Mouse (Mus musculus): Measurements from ENCODE around the gene Jakmip3. TPM values are rescaled to one million over a fixed set of nuclear protein-coding genes. Genes with fewer than 3 reads are reported as not detected.

The Jakmip3 gene
- total RNA-seq, 2 experiments from 2014 or later, result not detected

DNA sequence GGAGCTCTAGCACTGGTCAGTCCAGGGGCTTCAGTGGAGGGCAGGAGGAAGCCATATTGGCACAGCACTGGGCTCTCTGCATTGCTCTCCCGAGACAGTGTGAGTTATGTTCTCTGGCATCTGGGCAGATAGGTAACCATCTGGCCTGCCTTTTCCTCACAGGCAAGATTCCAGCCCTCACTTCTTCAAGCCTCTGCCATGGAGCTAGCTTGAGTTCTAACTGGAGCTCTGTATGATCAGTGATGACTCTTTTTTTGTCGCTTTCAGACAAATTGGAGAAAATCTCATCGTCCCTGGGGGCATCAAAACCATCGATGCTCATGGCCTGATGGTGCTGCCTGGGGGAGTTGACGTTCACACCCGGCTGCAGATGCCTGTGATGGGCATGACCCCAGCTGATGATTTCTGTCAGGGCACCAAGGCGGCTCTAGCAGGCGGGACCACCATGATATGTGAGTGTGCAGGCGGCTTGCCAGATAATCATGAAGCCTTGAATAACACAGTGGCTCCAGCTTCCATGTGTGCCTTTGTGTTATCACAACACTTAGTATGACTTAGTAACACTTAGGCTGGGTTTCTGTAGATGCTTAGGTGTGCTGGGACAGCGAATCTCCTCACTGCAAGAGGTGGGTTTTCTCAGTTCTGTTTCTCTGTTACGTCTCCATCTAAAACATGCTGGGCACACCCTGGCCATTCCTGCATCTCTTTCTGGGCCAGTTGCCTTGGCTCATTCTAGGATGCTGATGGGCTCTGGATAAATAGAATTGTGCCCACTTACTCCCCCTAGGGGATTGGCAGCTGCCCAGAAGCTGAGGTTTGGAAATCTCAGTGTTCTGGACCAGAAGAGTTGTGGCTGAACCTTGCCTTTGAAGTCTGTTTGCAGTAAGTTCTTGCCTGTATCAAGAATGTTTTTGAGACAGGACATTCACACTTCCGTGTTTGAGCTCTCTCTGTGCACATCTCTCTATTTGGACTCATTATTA is 149.7 kb downstream of the Jakmip3 start:
- intact Hi-C loops (cut with DNase I; ENCODE audit: low total_unique reads), result no loop called here
- DNase-seq, result no peak

DNA sequence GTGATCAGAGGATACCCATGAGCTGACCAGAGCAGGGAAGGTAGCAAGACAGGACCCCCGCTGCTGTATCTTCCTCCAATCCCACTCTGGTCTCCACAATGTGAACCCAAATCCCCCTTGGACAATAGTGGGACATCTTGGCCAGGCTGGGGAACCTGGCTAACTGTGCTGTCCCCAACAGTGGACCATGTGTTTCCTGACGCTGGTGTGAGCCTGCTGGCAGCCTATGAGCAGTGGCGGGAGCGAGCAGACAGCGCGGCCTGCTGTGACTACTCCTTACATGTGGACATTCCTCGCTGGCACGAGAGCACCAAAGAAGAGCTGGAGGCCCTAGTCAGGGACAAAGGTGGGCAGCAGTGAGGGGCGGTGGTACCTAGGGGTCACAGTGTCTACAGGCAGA is 151.2 kb downstream of the Jakmip3 start:
- DNase-seq, result no peak
- intact Hi-C loops (cut with DNase I; ENCODE audit: low total_unique reads), result no loop called here

DNA sequence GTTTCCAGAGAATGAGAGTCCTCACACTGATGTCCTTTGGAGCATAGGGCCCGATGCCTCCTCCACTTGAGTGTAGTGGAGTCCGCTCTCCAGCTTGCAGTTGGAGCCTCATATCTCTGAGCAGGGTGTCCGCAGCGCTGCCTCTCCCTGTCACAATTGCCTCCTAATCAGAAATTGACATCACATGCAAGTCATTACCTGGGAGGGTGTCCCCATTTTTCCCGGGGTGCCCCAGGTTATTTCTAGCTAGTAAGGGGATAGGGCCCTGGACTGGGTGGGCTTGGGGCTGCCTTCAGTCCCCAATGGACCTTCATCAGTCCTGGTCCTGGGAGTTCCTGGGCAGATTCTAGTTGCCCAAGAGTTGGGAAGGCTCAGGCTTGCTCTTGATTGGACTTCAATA is 152.1 kb downstream of the Jakmip3 start:
- no peak for DNase-seq
- intact Hi-C loops (cut with DNase I; ENCODE audit: low total_unique reads), result no loop called here

DNA sequence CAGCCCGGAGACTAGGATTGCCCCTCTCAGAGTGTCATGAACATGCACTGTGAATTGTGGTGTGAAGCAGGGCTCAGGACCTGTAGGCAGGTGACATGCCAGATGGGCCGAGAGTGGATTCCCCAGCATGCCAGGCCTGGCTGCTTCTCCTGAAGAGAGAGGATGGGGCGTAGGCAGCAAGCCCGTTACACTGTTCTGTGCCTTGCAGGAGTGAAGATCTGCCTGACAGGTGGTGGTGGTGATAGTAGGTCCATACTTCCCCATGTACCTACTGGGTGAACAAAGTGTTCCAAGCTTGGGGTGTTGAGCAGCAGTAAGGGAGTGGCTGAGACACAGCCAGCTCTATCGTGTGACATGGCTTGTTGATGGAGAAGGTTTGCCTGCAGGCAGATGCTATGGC is 152.6 kb downstream of the Jakmip3 start:
- intact Hi-C loops (cut with DNase I; ENCODE audit: low total_unique reads), result no loop called here
- DNase-seq, result no peak

DNA sequence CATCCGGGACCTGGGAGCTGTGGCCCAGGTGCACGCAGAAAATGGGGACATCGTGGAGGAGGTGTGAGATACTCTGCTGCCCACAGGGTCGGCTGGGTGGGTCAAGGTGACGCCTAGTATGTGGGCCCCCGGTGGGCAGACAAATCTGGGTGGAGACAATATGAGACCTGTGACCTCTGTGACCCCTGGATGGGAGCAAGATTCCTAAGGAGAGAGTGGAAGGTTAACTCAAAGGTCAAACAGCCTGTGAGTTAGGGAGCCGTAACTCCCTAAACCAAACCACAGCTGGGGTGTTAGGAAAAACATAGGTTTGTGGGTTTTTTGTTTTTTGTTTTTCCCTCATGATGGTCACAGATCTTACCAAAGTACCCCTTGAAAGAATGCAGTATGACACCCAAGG is 153.3 kb downstream of the Jakmip3 start:
- intact Hi-C loops (cut with DNase I; ENCODE audit: low total_unique reads), result no loop called here
- no peak for DNase-seq

DNA sequence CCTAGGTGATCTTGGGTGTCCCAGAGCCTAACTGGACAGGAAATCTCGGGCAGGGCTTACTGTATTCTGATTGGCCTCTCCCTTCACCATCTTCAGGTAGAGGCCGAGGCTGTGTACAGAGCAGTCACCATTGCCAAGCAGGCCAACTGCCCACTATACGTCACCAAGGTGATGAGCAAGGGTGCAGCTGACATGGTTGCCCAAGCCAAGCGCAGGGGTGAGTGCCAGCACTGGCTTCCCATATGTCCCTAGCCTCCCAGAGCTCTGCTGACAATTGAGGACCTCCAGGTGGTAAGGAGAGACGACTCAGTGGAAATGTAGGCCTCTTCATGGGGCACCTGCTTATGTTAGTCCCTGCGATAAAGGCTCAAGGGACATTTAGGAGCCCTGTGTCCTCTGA is 154.2 kb downstream of the Jakmip3 start:
- DNase-seq, result no peak
- intact Hi-C loops (cut with DNase I; ENCODE audit: low total_unique reads), result no loop called here

DNA sequence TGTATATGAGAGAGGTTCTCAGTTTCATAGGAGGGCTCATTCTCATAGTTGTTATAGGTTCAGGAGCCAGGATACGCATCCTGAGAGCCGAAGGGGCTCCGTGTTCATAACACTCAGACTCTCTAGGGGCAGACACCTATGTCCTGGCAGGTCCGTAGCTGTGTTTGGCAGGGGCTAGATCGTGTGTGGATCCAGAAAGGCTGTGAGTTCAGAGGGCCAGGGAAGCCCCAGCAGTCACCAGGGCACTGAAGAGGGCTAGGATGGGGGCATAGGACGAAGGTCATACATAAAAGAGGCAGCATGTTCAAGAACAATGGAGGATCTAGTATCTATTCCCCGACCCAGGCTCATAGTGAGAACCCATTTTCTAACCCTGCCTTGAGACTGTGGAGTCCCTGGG is 154.8 kb downstream of the Jakmip3 start:
- no peak for DNase-seq
- intact Hi-C loops (cut with DNase I; ENCODE audit: low total_unique reads), result no loop called here

DNA sequence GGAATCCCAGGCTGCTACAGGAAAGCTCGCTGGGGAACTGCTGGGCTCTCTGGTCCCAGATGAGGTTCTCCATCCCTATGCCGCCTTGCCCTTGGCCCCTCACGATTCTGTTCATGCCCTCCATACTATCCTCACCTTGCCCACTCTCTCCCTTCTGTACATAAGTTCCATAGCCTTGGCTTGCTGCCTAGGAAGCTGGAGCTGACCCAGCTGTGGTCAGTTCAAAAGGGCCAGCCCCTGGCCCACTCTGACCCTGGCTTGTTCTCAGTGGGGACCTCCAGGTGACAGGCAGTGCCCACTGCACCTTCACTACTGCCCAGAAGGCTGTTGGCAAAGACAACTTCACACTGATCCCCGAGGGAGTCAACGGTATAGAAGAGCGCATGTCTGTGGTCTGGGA is 155.9 kb downstream of the Jakmip3 start:
- no peak for DNase-seq

DNA sequence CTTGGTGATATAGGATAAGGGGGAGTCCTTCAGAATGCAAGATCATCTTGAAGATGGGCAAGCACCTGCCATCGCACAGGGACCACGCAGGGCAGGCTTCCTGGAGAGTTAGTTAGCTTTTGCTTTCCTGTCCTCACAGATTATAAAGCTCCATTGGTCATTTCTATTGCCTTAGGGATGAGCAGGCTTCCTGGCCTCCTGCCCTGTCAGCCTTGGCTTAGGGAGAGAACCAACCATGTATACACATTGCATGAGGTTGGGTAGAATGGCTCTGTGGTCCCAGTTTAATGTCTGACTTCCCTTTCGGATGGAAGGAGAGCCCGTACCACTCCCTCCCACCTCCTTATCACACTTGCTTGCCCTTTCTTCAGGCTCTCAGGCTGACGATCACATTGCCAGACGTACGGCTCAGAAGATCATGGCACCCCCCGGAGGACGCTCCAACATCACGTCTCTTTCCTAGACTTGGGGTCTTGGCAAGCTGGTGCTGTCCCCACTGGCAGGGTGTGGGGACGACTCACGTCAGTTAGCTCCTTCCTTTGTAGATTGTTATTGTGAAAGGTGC is 160.1 kb downstream of the Jakmip3 start:
- intact Hi-C loops (cut with DNase I; ENCODE audit: low total_unique reads), result no loop called here

More for the DNA sequence above, 155.9 kb downstream of the Jakmip3 start:
- intact Hi-C loops (cut with DNase I; ENCODE audit: low total_unique reads), result no loop called here

DNA sequence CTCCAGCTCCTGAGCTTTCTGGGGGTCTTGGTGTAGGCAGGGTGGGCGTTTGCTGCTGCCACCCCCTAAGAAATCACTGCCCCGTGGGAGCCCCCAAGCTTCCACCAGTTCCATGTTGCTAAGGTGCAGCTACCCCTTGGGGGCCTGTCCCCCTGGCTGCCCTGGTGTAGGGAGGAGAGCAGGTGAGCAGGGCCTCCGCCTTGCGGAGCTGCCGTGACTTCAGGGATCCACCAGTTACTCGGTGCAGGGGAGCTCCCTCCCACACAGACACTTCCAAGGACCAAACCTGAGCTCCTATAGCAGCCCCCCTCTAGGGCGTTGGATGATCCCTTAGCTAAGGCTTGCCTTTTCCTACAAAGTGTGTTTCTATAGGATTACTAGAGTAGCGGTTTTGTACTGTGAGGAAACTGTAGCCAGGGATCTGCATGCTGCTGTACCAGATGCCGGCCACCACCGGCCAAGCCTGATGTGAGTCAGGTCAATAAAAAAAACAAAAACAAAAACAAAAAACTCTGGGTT is 160.8 kb downstream of the Jakmip3 start:
- no peak for DNase-seq
- intact Hi-C loops (cut with DNase I; ENCODE audit: low total_unique reads), result no loop called here

More for the DNA sequence above, 160.1 kb downstream of the Jakmip3 start:
- DNase-seq, result no peak

DNA sequence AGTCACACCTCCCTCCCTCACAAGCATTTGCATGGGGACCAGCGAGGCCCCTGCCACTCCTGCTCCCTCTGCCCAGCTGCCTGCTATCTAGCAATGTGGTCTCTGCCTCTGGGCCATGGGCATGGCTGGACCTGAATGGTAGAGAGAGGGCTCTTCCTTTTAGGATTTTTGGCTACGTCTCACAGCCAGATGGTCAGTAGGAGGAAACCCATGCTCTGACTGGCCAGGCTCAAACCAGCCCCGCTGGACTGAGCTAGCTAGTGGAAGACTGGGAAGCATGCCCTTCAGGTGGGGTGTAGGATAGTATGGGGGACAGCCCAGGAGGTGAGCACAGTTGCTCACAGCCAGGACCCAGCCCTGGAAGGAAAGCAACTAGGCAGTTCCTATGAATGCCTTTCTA is 161.3 kb downstream of the Jakmip3 start:
- DNase-seq, result no peak
- intact Hi-C loops (cut with DNase I; ENCODE audit: low total_unique reads), result no loop called here

DNA sequence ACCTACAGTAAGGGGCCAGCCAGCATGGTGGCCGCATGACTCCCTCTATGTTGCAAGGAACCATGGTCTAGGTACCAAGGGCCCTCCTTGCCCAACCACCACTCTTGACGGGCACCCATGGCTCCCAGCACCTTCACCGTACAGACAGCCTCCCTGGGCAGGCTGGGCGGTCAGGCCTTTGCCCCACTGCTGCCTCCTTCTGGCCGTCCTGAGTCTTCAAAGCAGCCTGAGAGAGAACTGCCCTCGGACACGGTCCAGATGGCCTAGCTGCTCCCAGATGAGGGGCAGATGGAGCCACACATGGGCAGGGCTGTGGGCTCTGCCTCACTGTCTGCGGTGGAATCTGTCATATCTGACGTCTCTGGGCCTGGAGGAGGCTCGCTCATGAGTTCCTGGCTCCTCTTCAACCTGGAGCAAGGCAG is 163.4 kb downstream of the Jakmip3 start:
- no peak for DNase-seq
- intact Hi-C loops (cut with DNase I; ENCODE audit: low total_unique reads), result no loop called here

DNA sequence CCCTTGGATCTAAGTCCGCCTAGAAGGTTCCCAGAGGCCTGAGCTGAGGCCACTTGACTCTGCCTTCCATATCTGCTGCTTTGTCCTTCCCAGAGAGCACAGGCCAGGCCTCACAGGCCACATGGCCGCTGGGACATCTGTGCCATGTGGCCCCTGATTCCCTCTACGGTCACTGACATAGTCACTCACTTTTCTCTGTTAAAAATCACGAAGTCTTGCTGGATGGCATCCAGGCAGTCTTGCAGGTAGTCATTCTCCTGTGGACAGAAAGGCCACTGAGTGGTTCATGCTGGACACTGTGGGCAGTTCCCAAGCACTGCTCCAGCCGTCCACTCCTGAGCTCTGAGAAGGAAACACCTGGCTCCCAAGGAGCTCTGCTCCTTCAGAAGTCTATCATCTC is 164.5 kb downstream of the Jakmip3 start:
- no peak for DNase-seq
- intact Hi-C loops (cut with DNase I; ENCODE audit: low total_unique reads), result no loop called here

DNA sequence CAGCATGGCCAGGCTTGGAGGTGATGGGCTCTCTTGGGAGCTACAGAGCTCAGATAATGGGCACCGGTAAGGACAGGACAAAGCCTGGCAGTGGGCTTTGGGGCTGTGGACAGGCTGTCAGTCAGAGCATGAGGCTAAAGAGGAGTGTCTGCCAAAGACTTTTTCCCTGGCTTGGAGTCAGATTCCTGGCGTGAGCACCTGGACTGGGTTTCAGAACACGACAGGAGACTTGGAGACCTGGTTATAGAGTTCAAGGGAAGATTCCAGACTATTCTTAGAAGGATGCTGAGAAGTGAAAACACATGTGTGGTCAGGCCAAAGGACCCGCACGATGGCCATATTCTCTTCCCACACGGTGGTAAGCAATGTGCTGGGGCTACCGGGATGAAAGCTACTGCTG is 165.2 kb downstream of the Jakmip3 start:
- intact Hi-C loops (cut with DNase I; ENCODE audit: low total_unique reads), result no loop called here
- DNase-seq, result no peak

DNA sequence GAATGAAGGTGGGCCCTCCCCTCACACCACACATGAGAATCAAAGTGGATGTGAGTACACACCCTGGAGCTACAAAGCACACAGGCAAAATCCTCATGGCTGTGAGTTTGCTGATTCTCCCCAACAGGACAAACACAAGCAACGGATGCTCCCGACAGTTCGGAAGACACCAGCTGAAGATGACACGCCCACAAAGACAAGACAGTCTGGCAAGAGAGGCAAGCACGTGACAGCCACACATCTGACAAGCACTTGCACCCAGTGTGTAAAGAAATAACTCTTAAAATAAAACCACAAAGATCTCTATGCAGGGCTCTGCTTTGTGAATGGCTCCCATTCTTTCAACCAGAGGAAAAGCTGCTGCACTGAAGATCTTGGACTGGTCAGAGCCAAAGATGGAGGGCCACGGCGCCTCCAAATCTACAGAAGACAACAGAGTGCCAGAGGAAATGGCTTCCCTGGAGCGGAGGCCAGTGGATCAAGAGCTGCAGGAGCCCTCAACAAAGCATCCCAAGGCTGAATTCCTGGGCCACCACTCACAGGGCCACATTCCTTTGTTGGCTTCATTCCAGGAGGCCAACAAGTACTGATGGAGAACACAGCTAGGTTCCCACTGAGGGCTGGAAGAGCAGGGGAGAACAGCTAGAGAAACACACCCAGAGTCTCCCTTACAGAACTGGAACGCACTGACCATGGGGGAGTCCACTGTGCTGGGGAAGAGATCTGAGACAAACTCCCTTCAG is 167.5 kb downstream of the Jakmip3 start:
- DNase-seq, result no peak
- intact Hi-C loops (cut with DNase I; ENCODE audit: low total_unique reads), result no loop called here

DNA sequence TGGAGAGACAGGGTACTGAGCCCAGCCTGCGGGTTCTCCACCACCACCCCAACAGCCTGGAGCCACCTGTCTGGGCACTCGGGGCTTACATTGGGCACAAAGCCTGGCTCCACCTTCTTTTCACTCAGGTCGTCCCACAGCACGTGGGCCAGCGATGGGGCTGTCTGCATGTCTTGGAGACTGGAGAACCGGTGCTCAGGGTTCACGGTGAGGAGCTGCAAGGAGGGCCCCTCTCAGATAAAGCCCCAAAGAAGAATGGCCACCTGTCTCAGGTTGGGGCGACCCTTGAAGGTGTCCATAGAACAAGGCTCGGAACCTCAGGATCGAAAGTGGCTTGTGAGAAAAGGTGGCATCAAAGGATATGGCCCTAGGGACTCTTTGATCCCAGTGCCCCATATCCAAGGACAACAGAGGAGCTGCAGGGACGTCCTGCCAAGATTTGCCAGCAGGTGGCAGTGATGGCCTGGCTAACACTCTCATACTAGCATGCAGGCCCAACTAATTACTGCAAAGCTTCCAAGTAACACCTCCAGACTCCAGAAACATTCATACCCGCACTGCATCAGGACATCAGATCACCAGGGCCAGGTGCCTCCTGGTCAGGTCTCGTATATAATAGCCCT is 178.7 kb downstream of the Jakmip3 start:
- intact Hi-C loops (cut with DNase I; ENCODE audit: low total_unique reads), result no loop called here
- DNase-seq, result peak; percentile 76

DNA sequence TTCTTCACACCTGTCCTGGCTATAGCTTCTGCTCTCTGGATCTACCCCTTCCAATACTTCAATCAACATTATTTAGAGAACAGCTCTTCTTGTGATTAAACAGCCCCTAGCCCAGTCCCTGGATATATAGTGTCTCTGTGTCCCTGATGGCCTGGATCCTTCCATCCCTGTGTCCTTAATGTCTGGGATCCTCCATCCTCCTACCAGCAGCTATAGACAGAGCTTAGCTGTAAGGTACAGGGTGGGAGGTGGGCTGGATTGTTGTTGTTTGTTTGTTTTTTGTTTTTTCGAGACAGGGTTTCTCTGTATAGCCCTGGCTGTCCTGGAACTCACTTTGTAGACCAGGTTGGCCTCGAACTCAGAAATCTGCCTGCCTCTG is 179.2 kb downstream of the Jakmip3 start:
- intact Hi-C loops (cut with DNase I; ENCODE audit: low total_unique reads), result loop anchor here (5.0 kb wide), 2 partner anchors 78 to 178 kb away; no protein-coding TSS in a partner anchor
- DNase-seq, result no peak

DNA sequence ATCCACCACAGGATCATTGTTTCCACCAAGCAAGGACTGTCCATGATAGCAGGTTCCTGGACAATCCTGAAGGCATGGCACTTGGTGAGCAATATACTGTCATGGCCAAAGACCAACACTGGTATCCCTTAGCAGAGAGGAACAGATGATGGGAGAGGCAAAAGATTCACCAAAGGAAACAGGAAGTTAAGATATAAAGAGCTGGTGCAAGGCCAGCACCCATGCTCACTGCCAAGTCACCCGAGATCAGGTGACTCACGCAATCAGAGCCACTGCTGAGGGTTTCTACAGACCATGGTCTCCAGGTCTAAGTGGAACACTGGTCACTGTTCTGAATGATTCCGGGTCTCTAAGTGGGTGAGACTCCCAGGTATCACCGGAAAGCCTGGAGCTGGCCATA is 185.4 kb downstream of the Jakmip3 start:
- intact Hi-C loops (cut with DNase I; ENCODE audit: low total_unique reads), result no loop called here
- no peak for DNase-seq

DNA sequence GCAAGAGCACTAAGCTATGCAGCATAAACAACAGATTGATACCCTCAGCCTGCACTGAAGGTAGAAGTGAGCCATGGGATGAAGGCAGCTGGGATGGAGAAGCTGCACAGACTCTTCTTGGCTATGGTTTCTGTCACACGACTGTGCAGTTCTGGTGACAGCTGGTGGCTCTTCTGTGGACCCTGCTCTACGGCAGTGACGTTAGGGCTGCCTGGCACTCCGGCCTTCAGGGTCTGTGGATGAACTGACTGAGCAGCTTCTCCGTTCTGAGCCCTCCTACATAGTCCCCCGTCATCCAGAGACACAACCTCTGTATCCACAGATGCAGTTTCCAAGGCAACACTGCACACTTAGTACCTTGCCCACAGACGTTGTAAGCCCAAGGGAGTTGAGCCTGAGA is 186.0 kb downstream of the Jakmip3 start:
- intact Hi-C loops (cut with DNase I; ENCODE audit: low total_unique reads), result no loop called here
- no peak for DNase-seq

DNA sequence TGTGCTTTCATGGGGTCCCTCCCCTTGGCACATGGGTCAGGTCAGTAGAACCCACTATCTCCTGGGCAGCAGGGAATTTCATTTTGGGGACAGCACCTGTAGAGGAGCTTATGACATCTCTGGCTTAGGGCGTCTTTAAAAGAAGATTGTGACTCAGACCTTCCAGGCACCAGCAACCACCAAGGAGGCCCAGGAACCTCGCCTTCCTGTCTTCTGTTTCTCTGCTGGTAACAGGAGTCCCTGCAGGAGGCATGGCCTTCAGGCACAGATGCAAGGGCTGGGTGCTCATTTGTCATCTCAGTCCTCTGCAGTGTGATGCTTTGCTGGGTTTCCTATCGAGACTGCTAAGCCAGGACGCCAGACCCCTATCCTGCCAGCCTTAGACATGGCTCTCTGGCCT is 188.5 kb downstream of the Jakmip3 start:
- intact Hi-C loops (cut with DNase I; ENCODE audit: low total_unique reads), result no loop called here

More for the DNA sequence above, 188.5 kb downstream of the Jakmip3 start:
- DNase-seq, result no peak
